Mouse (Mus musculus): Measurements from ENCODE around the gene Gapvd1.

GRCm38 (mm10) chr2:34646541-34646865 lies 108.5 kb downstream of the Gapvd1 start:
- TF ChIP-seq CTCF (IDR thresholded peaks at IDR 0.05 in 2 of 3, conservative IDR thresholded peaks at IDR 0.05 in 1 of 3; ENCODE audit: control insufficient read depth in 1 of 3, insufficient read depth in 1 of 3, low read depth in 2 of 3, low read length in 3 of 3, poor library complexity in 1 of 3, severe bottlenecking in 1 of 3) (no peak), POLR2AphosphoS2 (IDR thresholded peaks at IDR 0.05; ENCODE audit: low read length) (no peak), ELF1 (IDR thresholded peaks at IDR 0.05; ENCODE audit: low read depth, low read length) (no peak), EP300 (IDR thresholded peaks at IDR 0.05; ENCODE audit: low read depth in 1 of 2, low read length in 2 of 2) (no peak), RCOR1 (IDR thresholded peaks at IDR 0.05; ENCODE audit: low read depth, low read length) (no peak), GABPA (IDR thresholded peaks at IDR 0.05; ENCODE audit: low read depth, low read length) (no peak), UBTF (IDR thresholded peaks at IDR 0.05; ENCODE audit: borderline replicate concordance, insufficient read depth, low read depth, low read length) (no peak), ZNF384 (IDR thresholded peaks at IDR 0.05; ENCODE audit: low read depth, low read length) (no peak), ZKSCAN1 (IDR thresholded peaks at IDR 0.05; ENCODE audit: low read depth, low read length) (no peak), E2F4 (IDR thresholded peaks at IDR 0.05; ENCODE audit: borderline replicate concordance, low read depth, low read length) (no peak), JUND (IDR thresholded peaks at IDR 0.05; ENCODE audit: low read depth, low read length) (no peak), POLR2AphosphoS5 (IDR thresholded peaks at IDR 0.05; ENCODE audit: borderline replicate concordance, low read depth, low read length) (no peak), TBP (IDR thresholded peaks at IDR 0.05; ENCODE audit: low read depth, low read length) (no peak)

All from MEL (cell line).